Mouse (Mus musculus) c-Kit-negative CD71-positive TER-119-positive erythroid progenitor cells, embryonic 14.5 days (primary cell): ENCODE measurements around the gene Shc4.

Source experiments
- DNase-seq: peaks from one replicate; pipeline ENCODE4 v3.0.0-alpha.2; 2013; ENCODE audit warnings: low read depth, low spot score

Gene Shc4

GRCm38 (mm10) chr2:125724086-125724430 is at the start of gene Shc4:
Shc4 (minus strand) TSS chr2:125724148.
- DNase-seq: no peak

- DNase-seq: no peak
Observed at GRCm38 (mm10) chr2:125765029-125765428, 41.1 kb upstream of the Shc4 start.

GRCm38 (mm10) chr2:125764531-125764930 is 40.6 kb upstream of the Shc4 start:
- no peak for DNase-seq

- no peak for DNase-seq
Observed at GRCm38 (mm10) chr2:125749330-125749729, 25.4 kb upstream of the Shc4 start.

DNA sequence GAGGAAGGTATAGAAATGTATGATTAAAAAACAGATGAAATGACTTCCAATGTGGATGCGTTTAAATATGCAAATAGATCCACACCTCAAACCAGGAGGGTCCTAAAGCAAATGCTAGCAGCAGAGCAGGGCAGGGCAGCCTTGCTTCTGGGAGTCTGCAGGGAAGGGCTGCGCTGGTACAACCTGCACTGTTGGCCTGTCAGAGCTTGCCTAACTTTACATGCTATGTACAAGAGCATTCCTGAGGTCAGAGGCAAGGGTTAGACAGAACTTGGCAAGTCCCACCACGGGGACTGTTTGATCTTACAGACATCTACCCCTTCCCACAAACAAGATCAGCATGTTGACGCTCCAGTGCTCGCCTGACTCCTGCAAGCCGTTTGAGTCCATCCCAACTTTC is 15.4 kb upstream of the Shc4 start:
- DNase-seq: no peak

DNA sequence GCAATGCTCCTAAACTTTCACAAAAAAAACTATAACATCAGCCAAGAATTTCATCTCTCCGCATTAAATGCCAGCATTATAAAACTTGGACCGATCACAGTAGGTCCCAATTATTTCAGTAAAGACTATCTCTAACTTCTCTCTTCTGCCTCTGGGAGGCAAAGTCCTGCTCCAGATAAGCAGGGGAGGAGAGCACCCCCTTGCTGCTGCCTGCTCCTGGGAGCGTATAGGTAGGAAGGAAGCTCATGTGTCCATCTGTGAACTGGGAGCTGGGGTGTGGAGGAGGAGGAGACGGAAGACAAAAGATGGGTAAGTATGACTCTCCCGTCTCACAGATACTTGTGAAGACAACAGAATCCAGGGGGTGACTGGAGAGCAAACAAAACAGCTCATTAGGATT is 14.8 kb upstream of the Shc4 start:
- no peak for DNase-seq

DNA sequence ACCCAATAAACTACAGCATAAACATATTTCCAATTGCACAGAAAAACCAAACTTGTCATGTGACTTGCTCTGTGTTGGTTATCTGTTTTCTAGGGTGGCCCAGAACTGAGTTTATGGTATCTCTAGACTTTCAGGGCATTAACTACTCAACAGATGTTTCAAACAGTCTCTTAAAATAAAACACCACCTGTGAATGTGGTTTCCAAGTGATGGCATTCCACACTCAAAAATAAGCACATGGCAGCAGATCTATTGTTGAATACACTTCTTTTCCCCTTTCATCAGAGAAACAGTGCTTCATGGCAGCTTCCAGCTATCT is 12.0 kb upstream of the Shc4 start:
- DNase-seq: no peak

DNA sequence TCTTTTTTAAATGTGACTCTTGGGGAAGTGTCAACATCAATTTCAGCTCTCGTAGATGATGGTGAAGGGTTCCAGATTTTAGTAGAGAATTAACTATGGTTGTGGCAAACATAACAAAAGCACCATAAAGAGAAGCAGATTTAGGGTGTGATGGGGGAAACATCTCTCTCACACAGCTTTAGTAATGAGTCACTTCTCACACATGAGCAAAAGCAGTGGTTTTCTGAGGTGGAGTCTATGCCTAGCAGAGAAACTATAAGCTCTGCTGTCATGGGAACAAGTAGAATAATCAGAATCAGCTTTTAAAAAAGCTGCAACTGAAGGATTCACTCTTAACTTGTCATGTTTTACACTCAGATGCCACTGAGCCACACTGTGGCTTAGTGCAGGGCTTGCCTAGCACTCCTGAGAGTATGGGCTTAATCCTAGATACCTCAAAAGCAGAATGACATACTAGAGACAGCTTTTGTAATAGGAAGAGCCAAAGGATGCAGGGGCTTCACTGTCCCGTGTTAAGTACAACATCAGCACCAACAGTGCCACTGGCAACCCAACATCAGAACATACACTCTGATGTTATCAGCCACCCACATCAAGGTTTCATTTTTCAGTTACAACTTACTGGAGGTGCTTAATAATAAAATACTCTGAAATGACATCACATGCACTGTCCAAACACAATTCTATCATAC is 11.5 kb upstream of the Shc4 start:
- no peak for DNase-seq

- DNase-seq: no peak
Observed at GRCm38 (mm10) chr2:125734741-125735140, 10.8 kb upstream of the Shc4 start.

DNA sequence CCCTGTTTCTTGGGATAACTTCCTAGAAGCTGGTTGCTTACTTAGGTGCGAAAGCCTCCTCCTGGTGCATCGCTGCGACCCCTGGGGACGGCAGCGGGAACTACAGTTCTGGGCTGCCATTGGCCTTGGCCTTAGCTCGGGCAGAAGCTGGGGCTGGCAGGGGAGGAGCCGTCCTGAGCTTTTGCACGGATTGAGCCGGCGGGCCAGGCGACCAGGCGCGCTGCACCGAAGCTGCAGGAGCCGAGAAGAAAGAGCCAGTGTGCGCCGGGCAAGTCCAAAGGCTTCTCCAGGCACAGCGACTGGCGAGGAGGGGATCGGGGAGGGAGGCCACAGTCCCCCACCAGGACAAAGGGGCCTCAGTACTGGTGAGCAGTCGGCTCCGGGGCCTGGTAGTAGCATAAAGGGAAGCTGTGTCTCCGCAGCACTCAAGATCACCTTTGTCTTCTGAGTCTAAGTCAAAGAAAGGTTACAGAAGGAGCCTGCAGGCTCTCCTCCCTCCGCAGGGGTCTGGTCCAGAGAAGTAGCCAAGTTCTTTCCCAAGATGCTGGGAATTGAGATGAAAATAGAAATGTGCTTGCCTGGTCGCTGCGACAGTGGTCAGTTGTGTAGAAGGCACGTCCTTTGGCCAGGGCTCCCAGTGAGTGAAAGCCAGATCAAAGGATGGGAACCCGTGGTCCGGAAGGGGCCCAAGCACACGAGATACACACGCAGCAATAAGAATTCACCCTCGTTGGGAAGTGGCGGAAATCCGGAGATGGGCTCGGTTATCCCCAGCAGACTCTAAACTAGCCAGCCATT is 8.0 kb upstream of the Shc4 start:
- peak; percentile 3 for DNase-seq

GRCm38 (mm10) chr2:125724546-125725114 is 682 bp upstream of the Shc4 start:
- DNase-seq: no peak

GRCm38 (mm10) chr2:125723408-125724085 is 401 bp downstream of the Shc4 start:
- no peak for DNase-seq

DNA sequence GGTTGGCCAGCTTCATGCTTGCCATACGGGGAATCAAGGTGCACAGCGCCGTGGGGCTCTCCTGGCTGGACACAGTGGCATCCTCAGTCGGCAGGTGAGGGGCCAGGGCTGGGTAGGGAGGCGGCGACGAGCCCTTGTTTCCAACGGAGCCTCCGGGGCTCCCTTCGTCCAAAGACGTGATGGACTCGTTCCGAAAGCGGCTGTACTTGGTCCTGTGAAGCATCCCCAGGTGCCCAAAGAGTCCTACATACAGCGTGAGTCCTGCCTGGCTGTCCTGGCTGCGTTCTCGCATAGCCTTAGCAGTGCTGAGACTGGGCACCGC is 901 bp downstream of the Shc4 start:
- no peak for DNase-seq

- no peak for DNase-seq
Observed at GRCm38 (mm10) chr2:125716599-125716998, 7.3 kb downstream of the Shc4 start.

- no peak for DNase-seq
Observed at GRCm38 (mm10) chr2:125706510-125706921, 17.4 kb downstream of the Shc4 start.

DNA sequence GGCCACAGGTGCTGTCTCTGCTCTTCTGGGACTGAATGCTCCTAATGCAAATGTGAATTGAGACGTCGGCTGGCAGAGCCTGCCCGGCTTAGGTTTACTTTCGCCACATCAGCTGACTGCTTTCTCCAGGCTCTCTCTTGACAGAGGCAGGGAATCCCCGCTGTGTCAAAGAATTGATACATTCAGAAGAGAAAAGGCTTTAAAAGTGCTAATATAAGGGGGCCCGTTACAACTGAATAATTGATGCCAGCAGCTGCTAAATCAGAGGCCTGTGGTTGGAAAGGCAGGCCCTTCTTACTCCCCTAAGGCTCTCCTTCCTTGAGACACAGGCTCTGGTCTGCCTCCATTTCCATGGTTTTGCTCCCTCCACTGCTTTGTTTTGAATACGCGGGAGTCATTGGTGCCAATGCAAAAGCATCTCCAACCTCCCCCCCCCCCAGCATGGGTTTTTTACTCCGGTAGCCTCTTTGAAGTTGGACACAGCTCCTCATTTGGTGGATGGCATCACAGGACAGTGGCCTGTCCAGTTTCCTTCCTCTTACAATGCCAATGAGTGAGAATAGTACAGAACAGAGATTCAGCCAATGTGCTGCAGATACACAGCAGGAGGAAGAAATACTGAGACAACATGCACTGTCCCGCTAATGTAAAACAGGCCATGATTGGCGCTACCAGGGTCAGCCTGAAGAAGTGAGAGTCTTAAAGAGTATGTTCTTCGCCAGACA is 18.9 kb downstream of the Shc4 start:
- DNase-seq: no peak

- DNase-seq: no peak
Observed at GRCm38 (mm10) chr2:125702851-125703250, 21.1 kb downstream of the Shc4 start.

DNA sequence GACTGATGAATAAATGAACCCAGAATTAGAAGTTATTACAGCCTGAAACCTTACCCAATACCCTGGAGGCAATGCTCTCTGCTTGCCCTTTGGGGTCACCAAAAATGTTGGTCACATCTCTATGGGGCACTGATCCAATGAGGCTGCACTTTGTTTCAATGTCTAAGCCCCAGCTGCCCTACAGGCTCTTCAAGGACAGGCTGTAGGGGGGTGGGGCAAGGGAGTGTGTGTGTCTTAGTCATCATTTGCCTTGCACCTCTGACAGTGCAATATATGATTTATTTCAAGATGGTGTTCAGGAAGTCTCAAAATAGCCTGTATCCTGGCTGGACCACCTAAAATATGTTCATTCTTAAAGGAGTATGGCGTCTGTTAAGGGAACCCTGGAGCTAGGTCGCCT is 22.3 kb downstream of the Shc4 start:
- DNase-seq: no peak

DNA sequence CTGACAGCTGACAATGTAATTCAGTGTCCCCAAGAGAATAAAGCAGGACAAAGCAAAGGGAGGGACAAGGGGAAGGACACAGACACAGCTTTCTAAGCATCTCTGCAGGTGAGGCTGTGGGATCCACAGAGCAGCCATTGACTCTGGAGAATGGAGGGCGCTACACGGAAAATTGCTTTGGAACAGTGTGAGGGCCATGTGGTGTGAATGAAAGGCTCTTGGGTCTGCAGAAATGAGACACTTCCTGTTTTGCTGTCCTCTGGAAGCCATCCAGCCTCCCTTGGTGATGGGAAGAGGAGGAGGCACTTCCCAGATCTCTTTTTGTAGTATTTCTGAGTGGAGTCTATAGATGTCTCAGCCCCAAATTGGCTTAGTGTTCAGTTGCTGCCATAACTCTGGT is 27.7 kb downstream of the Shc4 start:
- DNase-seq: no peak

DNA sequence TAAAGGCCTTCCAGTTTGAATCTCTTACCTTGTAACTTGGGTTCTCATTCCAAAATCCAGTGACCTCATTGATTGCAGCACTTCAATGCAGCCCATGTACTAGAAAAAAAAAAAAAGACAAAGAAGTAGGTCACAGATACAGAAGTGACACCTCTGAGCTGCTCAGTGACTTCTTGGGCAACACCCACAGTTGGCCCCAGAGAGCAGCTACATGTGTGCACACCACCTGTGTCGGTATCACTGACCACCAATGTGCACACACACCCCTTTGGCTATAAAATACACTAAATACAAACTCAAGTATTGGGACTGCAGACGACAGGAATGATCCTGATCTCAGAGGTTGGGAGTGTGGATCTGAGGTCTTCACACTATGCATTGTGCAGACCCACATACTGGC is 29.1 kb downstream of the Shc4 start:
- no peak for DNase-seq

DNA sequence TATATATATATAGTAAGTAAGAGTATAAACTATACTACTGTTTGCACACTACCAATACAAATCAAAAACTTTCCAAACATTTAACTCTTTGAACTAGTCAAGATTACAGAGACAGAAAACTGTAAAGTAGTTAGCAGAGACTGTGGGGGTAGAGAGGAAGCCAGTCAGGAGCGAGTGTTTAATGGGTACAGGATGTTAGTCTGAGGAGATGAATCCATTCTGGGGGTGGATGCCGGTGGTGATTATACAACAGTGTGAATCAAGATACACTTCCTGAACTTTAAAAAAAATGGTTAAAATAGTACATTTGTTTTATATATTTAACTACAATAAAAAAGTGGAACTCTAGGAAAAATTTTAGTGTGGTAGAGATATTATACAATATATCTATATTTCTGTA is 31.9 kb downstream of the Shc4 start:
- DNase-seq: no peak
